Mouse (Mus musculus) C2C12 (cell line): ENCODE results near the gene Klf11. TPM values are rescaled to one million over a fixed set of nuclear protein-coding genes. Genes with fewer than 3 reads are reported as not detected.

Experiments used
- H3K27me3 ChIP-seq: one replicate; pipeline ENCODE4 v1.6.1; 2011; ENCODE audit not compliant: control insufficient read depth, insufficient read depth, insufficient read length
- H3K36me3 ChIP-seq: one replicate; pipeline ENCODE4 v1.6.1; 2011; ENCODE audit not compliant: control insufficient read depth, insufficient read depth
- H3K4me3 ChIP-seq: one replicate; pipeline ENCODE4 v1.5.1; 2011; ENCODE audit warnings: mild to moderate bottlenecking, control low read depth; ENCODE audit not compliant: poor library complexity, insufficient read depth, severe bottlenecking
- H3K79me2 ChIP-seq: one replicate; pipeline ENCODE4 v1.6.1; 2011; ENCODE audit not compliant: control insufficient read depth, insufficient read depth
- H3K79me3 ChIP-seq: one replicate; pipeline ENCODE4 v1.6.1; 2011; ENCODE audit warnings: low read depth, control low read depth
- H3ac ChIP-seq: one replicate; pipeline ENCODE3; 2011; ENCODE audit warnings: low read depth; ENCODE audit not compliant: control insufficient read depth, insufficient read length
- CEBPB ChIP-seq: IDR thresholded peaks from one replicate; pipeline ENCODE4 v1.6.1; 2011; ENCODE audit warnings: low read depth, mild to moderate bottlenecking, control low read depth, moderate library complexity
- CTCF ChIP-seq: IDR thresholded peaks from one replicate; pipeline ENCODE4 v1.5.1; 2011; ENCODE audit not compliant: control insufficient read depth, insufficient read depth, insufficient read length
- FOSL1 ChIP-seq: IDR thresholded peaks from one replicate; pipeline ENCODE4 v1.8.0; 2011; ENCODE audit warnings: mild to moderate bottlenecking, low read length; ENCODE audit not compliant: poor library complexity, insufficient read depth, severe bottlenecking
- MAX ChIP-seq: IDR thresholded peaks from one replicate; pipeline ENCODE4 v1.6.1; 2011; ENCODE audit warnings: mild to moderate bottlenecking, control low read depth
- MYOD1 ChIP-seq: IDR thresholded peaks from one replicate; pipeline ENCODE4 v1.6.1; 2011; ENCODE audit warnings: low read depth; ENCODE audit not compliant: control insufficient read depth, insufficient read length
- MYOG ChIP-seq: IDR thresholded peaks from one replicate; pipeline ENCODE4 v1.6.1; 2011; ENCODE audit not compliant: control insufficient read depth, insufficient read length; ENCODE audit errors: extremely low read depth
- USF1 ChIP-seq: IDR thresholded peaks from one replicate; pipeline ENCODE4 v1.6.1; 2011; ENCODE audit warnings: low read depth, mild to moderate bottlenecking, control low read depth, moderate library complexity
- long read RNA-seq, 2 experiments: library from polyadenylated mRNA; unstranded; transcript quantifications; one replicate each; pipeline ENCODE4 v2.0.0; 2019 to 2020
- polyA plus RNA-seq: library from polyadenylated mRNA; unstranded; fragments of >200 nt; fragmentation: generic; extraction: Trizol; gene quantifications from one replicate; pipeline ENCODE4 v1.2.1, GENCODE M21; 2012; ENCODE audit warnings: missing spikeins

The Klf11 gene
- 3.9 TPM for polyA plus RNA-seq
- long read RNA-seq, experiment 1, full-length matches to known transcripts: 1 of 7 reads
- long read RNA-seq, experiment 1, partial matches to known transcripts: 2 of 7 reads
- long read RNA-seq, experiment 1, other reads (novel, unspliced or antisense): 4 of 7 reads
- long read RNA-seq, experiment 2, full-length matches to known transcripts: 36 of 39 reads
- long read RNA-seq, experiment 2, partial matches to known transcripts: 0 of 39 reads
- long read RNA-seq, experiment 2, other reads (novel, unspliced or antisense): 3 of 39 reads

DNA sequence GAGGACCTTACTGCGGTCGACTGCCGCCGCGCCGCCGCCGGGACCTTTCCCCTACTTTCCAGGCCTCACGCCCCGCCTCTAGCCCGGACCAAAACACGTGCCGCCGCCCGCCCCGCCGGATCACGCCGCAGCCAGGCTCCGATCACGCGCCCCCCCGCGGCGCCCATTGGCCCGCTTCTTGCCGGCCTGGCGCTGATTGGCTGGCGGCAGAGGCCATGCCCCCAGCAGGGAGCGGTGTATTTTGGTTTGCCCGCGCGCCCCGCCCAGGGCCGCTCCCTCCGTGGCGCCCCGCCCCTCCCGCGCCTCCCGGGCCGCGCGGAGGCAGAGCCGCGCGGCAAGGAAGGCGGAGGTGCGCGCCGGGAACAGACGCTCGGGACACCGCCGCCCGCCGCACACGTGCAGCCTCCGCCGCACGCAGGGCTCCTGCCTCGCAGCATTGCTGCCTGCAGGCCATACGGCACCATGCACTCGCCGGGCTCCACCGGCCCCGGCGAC lies at the start of gene Klf11:
Gene Klf11, plus strand, starts transcription at position 212 of the 495 bp plus-strand sequence.
- H3K4me3 ChIP-seq: peak within 1 kb of the TSS; percentile 56
- peaks cover 4% of the 10 kb centered on the region for H3K36me3 ChIP-seq
- H3ac ChIP-seq: peak within 1 kb of the TSS; percentile 76
- H3K27me3 ChIP-seq: no peaks in the 10 kb centered on the region
- no peaks in the 10 kb centered on the region for H3K79me3 ChIP-seq
- TF ChIP-seq MYOD1 (no peak), USF1 (no peak), CTCF (no peak), MAX (no peak), FOSL1 (no peak), CEBPB (no peak), MYOG (no peak)
- peaks cover 18% of the 10 kb centered on the region for H3K79me2 ChIP-seq

DNA sequence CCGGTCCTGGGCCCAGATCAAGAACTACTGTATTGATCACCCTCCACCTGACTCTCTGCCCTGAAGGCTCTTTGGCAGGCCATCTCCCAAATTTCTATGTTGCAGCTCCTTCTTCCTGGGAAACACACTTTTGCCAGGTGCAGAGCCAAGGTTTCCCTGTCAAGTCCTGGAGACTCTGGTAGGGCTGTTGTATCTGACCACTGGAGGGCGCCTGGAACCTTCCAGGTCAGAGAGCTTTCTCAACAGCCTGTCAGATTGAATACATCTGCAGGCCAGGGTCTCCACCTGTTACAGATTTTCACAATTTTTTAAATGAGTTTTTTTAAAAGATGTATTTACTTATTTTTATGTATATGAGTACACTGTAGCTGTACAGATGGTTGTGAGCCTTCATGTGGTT lies 47.8 kb upstream of the Klf11 start:
- no peaks in the 10 kb centered on the region for H3K36me3 ChIP-seq
- H3ac ChIP-seq: no peak overlapping the region
- no peaks in the 10 kb centered on the region for H3K79me2 ChIP-seq
- H3K4me3 ChIP-seq: no peak overlapping the region
- TF ChIP-seq CTCF (peak; percentile 51), USF1 (no peak)
- H3K79me3 ChIP-seq: no peaks in the 10 kb centered on the region
- H3K27me3 ChIP-seq: no peaks in the 10 kb centered on the region

DNA sequence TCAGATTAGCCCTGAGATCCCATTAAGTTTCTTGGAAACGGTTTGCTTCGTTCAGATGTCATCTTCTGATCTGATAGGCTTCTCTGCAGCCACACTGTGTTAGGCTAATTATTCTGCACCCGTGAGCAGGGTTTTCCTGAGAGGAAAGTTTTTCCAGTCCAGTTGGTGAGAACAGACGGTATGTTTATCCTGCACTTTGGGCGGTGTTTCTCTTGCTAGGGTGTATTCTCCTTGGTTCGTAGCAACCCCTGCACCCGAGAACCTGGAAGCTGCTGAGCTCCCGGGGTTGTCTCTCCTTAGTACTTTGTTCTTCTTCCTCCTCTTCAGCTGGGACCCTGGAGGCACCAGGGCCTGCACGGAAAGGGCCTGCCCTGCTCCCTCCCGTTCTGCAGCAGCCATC lies 44.9 kb upstream of the Klf11 start:
- H3K36me3 ChIP-seq: no peaks in the 10 kb centered on the region
- H3ac ChIP-seq: no peak overlapping the region
- H3K27me3 ChIP-seq: no peaks in the 10 kb centered on the region
- H3K79me2 ChIP-seq: no peaks in the 10 kb centered on the region
- no peak overlapping the region for H3K4me3 ChIP-seq
- TF ChIP-seq CEBPB (no peak), MYOG (no peak), MAX (no peak), FOSL1 (no peak), CTCF (no peak)
- H3K79me3 ChIP-seq: no peaks in the 10 kb centered on the region

DNA sequence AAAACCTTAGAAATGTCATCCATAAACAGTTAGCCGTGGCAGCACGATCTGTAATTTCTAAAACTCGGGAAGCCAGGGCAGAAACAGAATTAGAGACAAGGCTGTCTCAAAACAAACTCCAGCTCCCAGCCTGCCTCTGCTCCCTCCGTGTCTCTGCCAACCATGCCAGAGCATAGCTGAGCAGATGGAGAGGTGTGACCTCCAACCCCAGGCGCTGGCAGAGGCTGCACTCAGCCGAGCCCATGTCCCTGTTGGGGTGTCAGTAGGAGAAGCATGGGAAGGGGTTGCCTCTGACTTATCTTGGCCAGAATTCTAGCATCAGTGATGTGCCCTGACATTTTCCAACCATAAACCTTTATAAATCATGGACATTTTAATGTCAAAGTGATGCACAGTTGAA lies 38.5 kb upstream of the Klf11 start:
- no peak for TF ChIP-seq MYOD1
- Histone ChIP-seq H3K79me2 (no peaks in the 10 kb centered on the region), H3K4me3 (no peak overlapping the region), H3K36me3 (no peaks in the 10 kb centered on the region), H3K79me3 (no peaks in the 10 kb centered on the region), H3K27me3 (no peaks in the 10 kb centered on the region), H3ac (no peak overlapping the region)

DNA sequence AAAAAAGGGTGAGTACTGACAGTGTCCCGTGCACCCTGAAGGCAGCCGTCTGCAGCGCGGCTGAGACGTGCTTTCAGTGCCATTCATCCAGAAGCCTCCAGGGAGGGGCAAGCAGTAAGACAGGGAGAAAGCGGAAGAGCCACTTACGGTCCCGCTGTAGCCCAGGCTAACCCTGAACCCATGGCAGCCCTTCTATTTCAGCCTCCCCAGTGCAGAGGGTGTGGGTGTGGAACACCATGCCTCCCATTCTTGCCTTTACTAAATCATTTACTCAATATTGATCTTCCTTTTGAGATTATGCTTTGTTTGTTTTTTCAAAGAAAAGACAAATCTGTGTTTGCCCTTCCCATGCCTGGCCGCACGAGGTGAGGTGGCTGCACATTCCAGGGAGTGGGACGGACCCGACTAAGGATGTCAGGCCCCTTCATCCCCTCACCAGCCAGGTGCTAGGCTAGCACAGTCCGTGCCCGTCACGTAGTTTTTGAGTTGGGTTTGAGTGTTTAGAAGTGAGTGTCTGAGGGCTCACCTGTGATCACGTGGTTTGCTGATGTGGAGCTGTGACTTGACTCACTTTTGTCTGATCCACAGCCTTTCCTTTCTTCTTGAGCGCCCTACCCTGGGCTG lies 36.5 kb upstream of the Klf11 start:
- no peak for TF ChIP-seq MAX
- no peak for TF ChIP-seq USF1
- no peak for TF ChIP-seq MYOD1
- TF ChIP-seq FOSL1: no peak
- TF ChIP-seq CTCF: no peak
- TF ChIP-seq CEBPB: no peak
- TF ChIP-seq MYOG: no peak
- H3K27me3 ChIP-seq: no peaks in the 10 kb centered on the region
- no peaks in the 10 kb centered on the region for H3K36me3 ChIP-seq
- H3ac ChIP-seq: no peak overlapping the region
- H3K79me3 ChIP-seq: no peaks in the 10 kb centered on the region
- no peak overlapping the region for H3K4me3 ChIP-seq
- H3K79me2 ChIP-seq: no peaks in the 10 kb centered on the region

- no peaks in the 10 kb centered on the region for H3K27me3 ChIP-seq
- TF ChIP-seq MAX: no peak
- no peak for TF ChIP-seq CEBPB
- no peaks in the 10 kb centered on the region for H3K79me2 ChIP-seq
- H3K36me3 ChIP-seq: no peaks in the 10 kb centered on the region
- H3K79me3 ChIP-seq: no peaks in the 10 kb centered on the region
- H3ac ChIP-seq: no peak overlapping the region
- H3K4me3 ChIP-seq: no peak overlapping the region
Measured at GRCm38 (mm10) chr12:24615140-24615539, 35.9 kb upstream of the Klf11 start.
